Mouse (Mus musculus) embryonic fibroblast, embryonic 13.5 days (primary cell): ENCODE results near the gene Camk2n1. TPM values are rescaled to one million over a fixed set of nuclear protein-coding genes. Genes with fewer than 3 reads are reported as not detected.

ENCODE experiments used
- H3K27ac ChIP-seq: 2 replicates; pipeline ENCODE4 v1.5.1; 2012; ENCODE audit warnings: low read length, control low read depth, inconsistent platforms; ENCODE audit not compliant: insufficient read depth
- H3K4me1 ChIP-seq: 2 replicates; pipeline ENCODE4 v1.6.1; 2011; ENCODE audit warnings: low read length; ENCODE audit not compliant: control insufficient read depth, insufficient read depth
- H3K4me3 ChIP-seq: 2 replicates; pipeline ENCODE4 v1.5.1; 2011; ENCODE audit warnings: mild to moderate bottlenecking, control low read depth, low read length; ENCODE audit not compliant: insufficient read depth
- CTCF ChIP-seq: IDR thresholded peaks from 2 replicates; pipeline ENCODE4 v1.5.1; 2011; ENCODE audit warnings: mild to moderate bottlenecking, control low read depth, low read length, moderate library complexity, borderline replicate concordance; ENCODE audit not compliant: insufficient read depth
- POLR2A ChIP-seq: IDR thresholded peaks from 2 replicates; pipeline ENCODE4 v1.6.1; 2011; ENCODE audit warnings: low read depth, mild to moderate bottlenecking, control low read depth, low read length, moderate library complexity
- polyA plus RNA-seq: library from polyadenylated mRNA; stranded (reverse); fragments of >200 nt; gene quantifications from 2 replicates; pipeline ENCODE4 v1.2.4, GENCODE M21; 2011; ENCODE audit warnings: low read depth; ENCODE audit not compliant: missing spikeins, insufficient read length

Camk2n1 gene
- 5.6 and 7.2 TPM in 2 replicates for polyA plus RNA-seq

DNA sequence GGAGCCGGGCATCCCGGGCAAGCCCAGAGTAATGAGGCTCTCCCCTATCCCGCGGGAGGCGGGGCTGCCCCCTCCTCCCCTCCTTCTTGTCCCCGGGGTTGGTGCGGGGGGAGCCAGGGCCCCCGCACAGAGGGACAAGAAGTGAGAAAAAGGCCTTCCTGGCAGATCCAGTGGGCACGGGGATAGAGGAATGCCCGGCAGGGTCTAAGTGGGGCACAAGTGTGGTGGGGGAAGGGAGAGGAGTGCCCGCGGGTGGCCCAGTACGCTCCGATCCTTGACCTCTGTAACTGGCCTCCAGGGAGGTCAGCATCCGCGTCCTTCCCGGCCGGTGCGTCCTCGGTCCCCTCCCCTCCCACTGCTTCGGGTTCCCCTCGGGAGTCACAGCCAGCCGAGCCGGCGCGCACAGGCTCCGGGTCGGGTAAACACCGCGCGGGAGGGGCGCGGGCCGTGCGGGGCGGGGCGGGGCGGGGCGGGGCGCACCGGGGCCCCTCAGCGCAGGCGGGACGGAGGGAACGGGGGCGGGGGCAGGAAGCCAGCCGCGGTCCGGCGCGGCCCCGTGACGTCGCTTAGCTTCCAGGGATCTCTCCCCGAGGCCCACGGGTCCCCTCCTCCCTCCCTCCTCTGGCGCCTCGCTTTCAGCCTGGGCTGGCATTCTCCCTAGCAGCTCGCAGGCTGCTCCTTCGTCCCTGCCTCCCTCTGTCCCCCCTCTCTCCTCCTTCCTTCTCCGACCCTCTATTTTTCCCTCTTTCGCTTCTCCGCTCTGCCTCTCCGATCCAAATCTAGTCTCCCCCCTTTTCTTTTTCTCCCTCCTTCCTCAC lies at the start of gene Camk2n1:
Gene Camk2n1 (plus strand): TSS at position 562 of the 818 bp plus-strand sequence.
- Histone ChIP-seq H3K27ac (no peak within 1 kb of the TSS), H3K4me3 (peak within 1 kb of the TSS; percentile 67), H3K4me1 (no peaks in the 10 kb centered on the region)
- TF ChIP-seq CTCF (no peak), POLR2A (peak; percentile 57)

DNA sequence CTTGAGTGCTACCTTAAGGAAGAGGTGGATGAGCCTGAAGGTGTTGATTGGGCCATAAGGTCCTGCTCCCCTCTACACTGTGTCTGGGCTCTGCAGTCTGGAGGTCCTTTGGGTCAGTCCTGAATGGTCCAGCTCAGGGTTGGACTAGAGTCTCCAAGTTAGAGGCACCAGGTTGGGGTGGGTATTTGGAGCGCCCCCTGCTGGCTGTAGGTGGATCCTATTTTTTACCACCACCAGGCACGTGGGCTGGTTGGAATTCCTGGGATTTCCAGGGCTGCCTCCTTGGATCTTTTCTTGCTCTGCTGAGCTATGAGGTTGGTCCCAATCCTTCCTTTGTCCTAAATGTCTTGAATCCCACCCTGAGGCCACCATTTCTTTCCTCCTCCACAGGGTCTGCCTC lies 49.3 kb upstream of the Camk2n1 start:
- Histone ChIP-seq H3K27ac (no peak overlapping the region), H3K4me1 (no peaks in the 10 kb centered on the region), H3K4me3 (no peak overlapping the region)
- TF ChIP-seq CTCF (no peak), POLR2A (no peak)

DNA sequence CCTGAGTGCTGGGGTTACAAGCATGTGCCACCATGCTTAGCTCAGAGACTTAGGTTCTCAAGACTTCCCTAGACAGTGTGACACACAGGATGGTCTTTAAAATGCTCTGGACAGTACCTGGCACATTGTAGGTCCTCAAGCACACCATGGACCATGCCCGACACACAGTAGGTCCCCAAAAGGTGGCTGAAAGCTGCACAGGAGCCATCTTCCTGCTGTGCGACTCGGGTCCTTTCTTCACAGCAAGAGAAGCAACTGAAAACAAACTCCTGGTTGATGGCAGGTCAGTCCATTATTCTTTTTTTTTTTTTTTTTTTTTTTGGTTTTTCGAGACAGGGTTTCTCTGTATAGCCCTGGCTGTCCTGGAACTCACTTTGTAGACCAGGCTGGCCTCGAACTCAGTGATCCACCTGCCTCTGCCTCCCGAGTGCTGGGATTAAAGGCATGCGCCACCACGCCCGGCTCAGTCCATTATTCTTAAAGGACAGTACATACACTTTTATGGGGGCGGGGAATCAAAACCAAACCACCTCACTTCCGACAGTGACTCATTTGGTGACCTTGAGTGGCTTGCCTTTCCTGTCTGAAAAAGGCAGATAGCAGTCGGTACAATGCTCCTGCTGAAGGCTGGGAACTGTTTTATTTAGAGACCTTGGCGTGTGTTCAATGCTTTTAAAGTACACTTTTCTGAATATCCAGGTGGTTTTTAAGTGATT lies 46.5 kb upstream of the Camk2n1 start:
- Histone ChIP-seq H3K4me3 (no peak overlapping the region), H3K27ac (no peak overlapping the region), H3K4me1 (no peaks in the 10 kb centered on the region)
- no peak for TF ChIP-seq CTCF
- no peak for TF ChIP-seq POLR2A

DNA sequence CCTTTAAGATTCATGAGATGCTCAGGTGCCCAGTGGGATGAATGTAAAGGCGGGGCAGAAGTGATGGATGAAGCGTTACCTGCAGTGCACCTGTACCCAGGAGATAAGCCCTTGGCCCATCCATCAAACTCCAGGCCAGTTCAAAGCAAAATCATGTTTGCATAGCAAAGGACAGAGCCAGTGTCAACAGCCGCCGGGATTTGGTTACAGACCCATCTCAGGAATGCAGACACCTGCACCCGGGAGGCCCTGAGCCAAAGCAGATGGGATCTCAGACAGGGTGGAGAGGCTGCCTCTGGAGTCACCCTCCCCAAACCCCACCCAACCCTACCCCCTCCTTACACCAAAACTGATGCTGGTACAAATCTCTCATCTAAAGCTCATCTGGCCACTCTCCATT lies 43.1 kb upstream of the Camk2n1 start:
- Histone ChIP-seq H3K4me3 (no peak overlapping the region), H3K27ac (no peak overlapping the region), H3K4me1 (no peaks in the 10 kb centered on the region)
- no peak for TF ChIP-seq CTCF
- TF ChIP-seq POLR2A = no peak

DNA sequence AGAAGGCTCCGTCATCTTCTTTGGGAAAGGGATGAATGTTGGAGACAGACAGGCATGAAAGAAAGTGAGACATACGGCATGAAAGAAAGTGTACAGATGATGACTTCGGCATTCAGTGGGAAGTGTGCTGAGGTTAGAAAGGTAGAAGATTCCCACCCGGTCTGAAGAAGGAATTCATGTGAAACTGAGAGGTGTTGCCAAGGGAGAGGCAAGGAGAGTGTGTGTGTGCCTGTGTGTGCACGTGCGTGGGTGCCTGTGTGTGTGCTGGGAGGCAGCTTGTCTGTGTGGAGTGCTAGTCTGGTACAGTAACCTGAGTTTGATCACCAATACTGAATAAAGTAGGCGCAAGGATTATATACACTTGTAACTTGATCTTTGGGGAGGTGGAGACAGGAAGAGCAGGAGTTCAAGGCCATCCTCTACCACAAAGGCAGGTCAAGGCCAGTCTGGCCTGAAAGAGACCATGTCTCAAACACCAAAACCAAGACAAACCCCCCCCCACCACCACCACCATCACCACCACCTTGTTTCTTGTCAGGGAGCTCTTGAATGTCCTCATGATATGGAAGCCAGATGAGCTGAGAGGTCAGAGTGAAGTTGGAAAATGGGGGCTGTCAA lies 42.5 kb upstream of the Camk2n1 start:
- Histone ChIP-seq H3K27ac (no peak overlapping the region), H3K4me1 (no peaks in the 10 kb centered on the region), H3K4me3 (no peak overlapping the region)
- TF ChIP-seq POLR2A (no peak), CTCF (no peak)

DNA sequence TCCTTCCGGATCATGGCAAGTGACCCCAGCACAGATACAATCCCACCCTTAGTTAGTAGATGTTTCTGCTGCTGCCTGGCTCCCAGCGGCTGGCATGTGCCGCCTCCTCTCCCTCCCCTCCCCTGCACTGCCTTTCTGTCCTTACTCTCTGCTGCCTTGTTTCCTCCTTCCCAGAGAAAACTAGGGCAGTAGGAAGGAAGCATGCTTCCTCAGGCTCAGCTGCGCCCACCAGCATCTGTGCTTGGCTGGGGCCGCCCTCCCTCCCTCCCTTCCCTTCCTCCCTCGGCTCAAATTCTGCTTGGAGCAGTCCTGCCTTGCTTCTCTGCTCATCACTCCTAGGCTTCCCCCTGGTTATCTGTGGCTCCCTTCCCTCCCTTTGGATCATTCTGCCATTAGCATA lies 39.4 kb upstream of the Camk2n1 start:
- TF ChIP-seq POLR2A = no peak
- TF ChIP-seq CTCF = no peak
- Histone ChIP-seq H3K4me3 (no peak overlapping the region), H3K27ac (no peak overlapping the region), H3K4me1 (no peaks in the 10 kb centered on the region)

DNA sequence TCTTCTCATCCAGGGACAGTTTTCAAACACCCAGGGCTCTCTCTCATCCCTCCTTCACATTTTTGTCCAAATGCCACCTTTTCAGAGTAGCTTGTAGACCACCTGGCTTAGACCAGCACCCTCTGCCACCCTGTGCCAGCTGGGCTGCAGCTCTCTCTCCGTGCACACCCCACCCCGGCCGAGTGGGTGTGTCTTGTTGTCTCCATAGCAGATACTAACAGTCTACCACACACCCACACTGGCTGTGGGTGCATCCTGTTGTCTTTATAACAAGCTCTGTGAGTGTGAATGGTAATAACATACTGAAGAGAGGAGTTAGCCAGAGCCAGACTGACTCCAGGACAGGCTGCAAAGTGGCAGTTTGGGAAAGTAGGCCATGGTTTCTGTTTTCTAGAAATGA lies 38.1 kb upstream of the Camk2n1 start:
- Histone ChIP-seq H3K27ac (no peak overlapping the region), H3K4me1 (no peaks in the 10 kb centered on the region), H3K4me3 (no peak overlapping the region)
- TF ChIP-seq CTCF (no peak), POLR2A (no peak)

DNA sequence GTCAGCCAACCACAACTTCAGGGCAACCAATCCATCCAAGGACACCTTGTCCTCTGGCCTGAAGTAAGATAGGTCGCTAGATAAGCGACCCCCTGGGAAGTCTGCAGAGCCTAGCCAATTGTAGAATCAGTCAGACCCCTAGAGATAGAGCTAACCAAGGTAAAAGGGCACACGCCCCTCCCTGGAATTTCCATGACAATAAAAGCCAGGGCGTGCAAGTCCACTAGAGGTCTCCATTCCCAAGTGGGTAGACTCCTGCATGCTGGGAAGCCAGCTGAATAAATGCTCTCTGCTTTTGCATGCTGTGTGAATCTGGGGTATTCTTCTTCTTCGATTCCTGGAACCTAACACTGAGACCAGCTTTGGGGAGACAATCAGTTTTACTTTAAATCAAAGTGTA lies 37.7 kb upstream of the Camk2n1 start:
- Histone ChIP-seq H3K27ac (no peak overlapping the region), H3K4me1 (no peaks in the 10 kb centered on the region), H3K4me3 (no peak overlapping the region)
- TF ChIP-seq POLR2A (no peak), CTCF (no peak)

DNA sequence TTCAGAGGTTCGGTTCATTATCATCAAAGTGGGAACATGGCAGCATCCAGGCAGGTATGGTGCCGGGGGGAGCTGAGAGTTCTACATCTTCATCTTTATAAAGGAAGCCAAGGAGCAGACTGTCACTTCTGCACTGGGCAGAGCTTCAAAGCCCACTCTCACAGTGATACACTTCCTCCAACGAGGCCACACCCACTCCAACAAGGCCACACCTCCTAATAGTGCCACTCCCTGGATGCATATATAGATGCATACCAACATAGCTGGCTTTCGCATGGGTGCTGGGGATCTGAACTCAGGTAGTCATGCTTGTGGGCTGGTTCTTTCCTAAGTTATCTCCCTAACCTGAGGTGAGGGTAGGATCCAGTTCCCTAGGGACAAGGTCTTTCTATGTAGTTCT lies 36.2 kb upstream of the Camk2n1 start:
- H3K27ac ChIP-seq = no peak overlapping the region
- TF ChIP-seq POLR2A (no peak), CTCF (no peak)

More for the DNA sequence above, 36.2 kb upstream of the Camk2n1 start:
- no peaks in the 10 kb centered on the region for H3K4me1 ChIP-seq
- no peak overlapping the region for H3K4me3 ChIP-seq
